Mouse (Mus musculus): ENCODE data around the gene Gm10309. TPM values are rescaled to one million over a fixed set of nuclear protein-coding genes. Genes with fewer than 3 reads are reported as not detected.
"Not testable (repeated sequence)": the region's sequence is repeated elsewhere in the genome, so short reads cannot be mapped to it uniquely, and the experiment has no call there.

The Gm10309 gene
- polyA plus RNA-seq, 1 experiment from 2014 or later: 0.28 TPM

DNA sequence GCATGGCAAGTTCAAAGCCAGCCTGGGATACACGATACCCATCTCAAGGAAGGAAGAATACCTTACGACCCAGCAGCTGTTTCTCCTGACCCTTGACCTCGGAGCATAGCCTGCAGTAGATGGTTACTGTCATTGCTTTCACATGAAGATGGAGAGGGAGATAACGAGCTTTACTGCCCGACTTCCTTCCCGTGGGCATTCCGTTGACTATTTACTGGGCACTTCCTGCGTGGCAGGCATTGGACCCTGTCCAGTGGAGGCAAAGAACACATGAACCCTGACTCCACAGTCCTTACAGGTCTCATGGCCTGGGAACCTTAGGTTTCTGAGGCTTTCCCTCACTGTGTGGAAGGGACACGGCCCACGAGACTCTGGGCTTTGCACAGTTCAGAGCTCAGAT is 25.6 kb downstream of the Gm10309 start:
- Histone ChIP-seq H3K4me3 (ENCODE audit: low read depth, low read length) (no peak overlapping the region), H3K9ac (ENCODE audit: low read length) (no peak overlapping the region), H3K27me3 (ENCODE audit: control insufficient read depth, insufficient read depth, low read length) (no peaks in the 10 kb centered on the region), H3K4me1 (ENCODE audit: control insufficient read depth, insufficient read depth, low read length) (no peaks in the 10 kb centered on the region), H3K4me2 (ENCODE audit: low read depth, severe bottlenecking) (no peak overlapping the region), H3K36me3 (ENCODE audit: control insufficient read depth, insufficient read depth, low read length) (no peaks in the 10 kb centered on the region), H3K27ac (replicated peaks; ENCODE audit: low read depth, low read length) (no peak overlapping the region), H3K9me3 (ENCODE audit: control insufficient read depth, low read length) (no peaks in the 10 kb centered on the region)
- DNase-seq (ENCODE audit: low spot score): no peak
- 72% methylated on average over 10 of the region's 10 CpGs for WGBS
- ATAC-seq (ENCODE audit: insufficient number of reproducible peaks, low FRiP score, low TSS enrichment, low read depth): no peak

GRCm38 (mm10) chr17:86477401-86477800 is 27.6 kb downstream of the Gm10309 start:
- H3K27ac ChIP-seq (replicated peaks; ENCODE audit: low read depth, low read length); ATAC-seq (ENCODE audit: insufficient number of reproducible peaks, low FRiP score, low TSS enrichment, low read depth): not testable (repeated sequence)

GRCm38 (mm10) chr17:86476674-86477073 is 28.4 kb downstream of the Gm10309 start:
- no peak for DNase-seq (ENCODE audit: low spot score)
- no peaks in the 10 kb centered on the region for H3K27me3 ChIP-seq (ENCODE audit: control insufficient read depth, insufficient read depth, low read length)
- H3K4me3 ChIP-seq (ENCODE audit: low read depth, low read length): no peak overlapping the region
- no peaks in the 10 kb centered on the region for H3K9me3 ChIP-seq (ENCODE audit: control insufficient read depth, low read length)
- no peak overlapping the region for H3K4me2 ChIP-seq (ENCODE audit: low read depth, severe bottlenecking)
- no peak overlapping the region for H3K27ac ChIP-seq (replicated peaks; ENCODE audit: low read depth, low read length)
- 86% methylated on average over 10 of the region's 10 CpGs for WGBS
- no peaks in the 10 kb centered on the region for H3K36me3 ChIP-seq (ENCODE audit: control insufficient read depth, insufficient read depth, low read length)
- H3K4me1 ChIP-seq (ENCODE audit: control insufficient read depth, insufficient read depth, low read length): no peaks in the 10 kb centered on the region
- ATAC-seq (ENCODE audit: insufficient number of reproducible peaks, low FRiP score, low TSS enrichment, low read depth): no peak
- no peak overlapping the region for H3K9ac ChIP-seq (ENCODE audit: low read length)

More at GRCm38 (mm10) chr17:86477401-86477800, 27.6 kb downstream of the Gm10309 start:
- not testable (repeated sequence) for H3K9me3 ChIP-seq (ENCODE audit: control insufficient read depth, low read length); H3K4me3 ChIP-seq (ENCODE audit: low read depth, low read length); DNase-seq (ENCODE audit: low spot score); H3K4me2 ChIP-seq (ENCODE audit: low read depth, severe bottlenecking); H3K27me3 ChIP-seq (ENCODE audit: control insufficient read depth, insufficient read depth, low read length); H3K36me3 ChIP-seq (ENCODE audit: control insufficient read depth, insufficient read depth, low read length); H3K4me1 ChIP-seq (ENCODE audit: control insufficient read depth, insufficient read depth, low read length)
- peak overlapping the region; percentile 47; the same call in 1 of the 2 replicates for H3K9ac ChIP-seq (ENCODE audit: low read length)

GRCm38 (mm10) chr17:86471684-86472083 is 33.3 kb downstream of the Gm10309 start:
- no peak overlapping the region for H3K4me2 ChIP-seq (ENCODE audit: low read depth, severe bottlenecking)
- no peak overlapping the region for H3K9ac ChIP-seq (ENCODE audit: low read length)
- no peaks in the 10 kb centered on the region for H3K9me3 ChIP-seq (ENCODE audit: control insufficient read depth, low read length)
- 0 out of 2 replicates have a peak, but pooled peaks cover 7% of the 10 kb centered on the region for H3K4me1 ChIP-seq (ENCODE audit: control insufficient read depth, insufficient read depth, low read length)
- ATAC-seq (ENCODE audit: insufficient number of reproducible peaks, low FRiP score, low TSS enrichment, low read depth): no peak
- H3K4me3 ChIP-seq (ENCODE audit: low read depth, low read length): no peak overlapping the region
- no peaks in the 10 kb centered on the region for H3K36me3 ChIP-seq (ENCODE audit: control insufficient read depth, insufficient read depth, low read length)
- DNase-seq (ENCODE audit: low spot score): peak; percentile 77
- H3K27ac ChIP-seq (replicated peaks; ENCODE audit: low read depth, low read length): no peak overlapping the region
- H3K27me3 ChIP-seq (ENCODE audit: control insufficient read depth, insufficient read depth, low read length): no peaks in the 10 kb centered on the region
- 40% methylated on average over 5 of the region's 5 CpGs for WGBS

DNA sequence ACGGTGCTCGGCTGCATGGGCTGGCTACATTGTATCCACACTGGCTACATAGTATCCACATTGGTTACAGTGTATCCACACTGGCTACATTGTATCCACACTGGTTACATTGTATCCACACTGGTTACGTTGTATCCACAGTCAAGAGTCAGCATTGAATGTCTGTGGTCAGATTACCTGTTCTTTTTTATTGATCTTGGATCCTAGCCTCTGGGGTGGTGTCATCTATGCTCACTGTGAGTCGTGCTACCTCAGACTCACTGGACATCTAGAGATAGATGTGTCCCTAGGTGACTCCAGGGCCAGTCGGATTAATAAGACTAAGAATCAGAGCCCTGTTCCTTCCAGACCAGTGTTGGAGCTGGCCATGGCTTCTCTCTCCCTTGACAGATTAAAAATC is 34.9 kb downstream of the Gm10309 start:
- Histone ChIP-seq H3K9ac (ENCODE audit: low read length) (no peak overlapping the region), H3K4me2 (ENCODE audit: low read depth, severe bottlenecking) (no peak overlapping the region), H3K27me3 (ENCODE audit: control insufficient read depth, insufficient read depth, low read length) (no peaks in the 10 kb centered on the region), H3K4me3 (ENCODE audit: low read depth, low read length) (no peak overlapping the region), H3K9me3 (ENCODE audit: control insufficient read depth, low read length) (no peaks in the 10 kb centered on the region), H3K36me3 (ENCODE audit: control insufficient read depth, insufficient read depth, low read length) (no peaks in the 10 kb centered on the region), H3K4me1 (ENCODE audit: control insufficient read depth, insufficient read depth, low read length) (0 out of 2 replicates have a peak, but pooled peaks cover 7% of the 10 kb centered on the region), H3K27ac (replicated peaks; ENCODE audit: low read depth, low read length) (no peak overlapping the region)
- 90% methylated on average over 5 of the region's 5 CpGs for WGBS
- DNase-seq (ENCODE audit: low spot score) (no peak), ATAC-seq (ENCODE audit: insufficient number of reproducible peaks, low FRiP score, low TSS enrichment, low read depth) (no peak)

GRCm38 (mm10) chr17:86467967-86468366 is 37.1 kb downstream of the Gm10309 start:
- Histone ChIP-seq H3K4me1 (ENCODE audit: control insufficient read depth, insufficient read depth, low read length) (0 out of 2 replicates have a peak, but pooled peaks cover 7% of the 10 kb centered on the region), H3K9me3 (ENCODE audit: control insufficient read depth, low read length) (no peaks in the 10 kb centered on the region), H3K4me3 (ENCODE audit: low read depth, low read length) (no peak overlapping the region), H3K4me2 (ENCODE audit: low read depth, severe bottlenecking) (no peak overlapping the region), H3K27me3 (ENCODE audit: control insufficient read depth, insufficient read depth, low read length) (no peaks in the 10 kb centered on the region), H3K36me3 (ENCODE audit: control insufficient read depth, insufficient read depth, low read length) (no peaks in the 10 kb centered on the region), H3K27ac (replicated peaks; ENCODE audit: low read depth, low read length) (no peak overlapping the region), H3K9ac (ENCODE audit: low read length) (no peak overlapping the region)
- ATAC-seq (ENCODE audit: insufficient number of reproducible peaks, low FRiP score, low TSS enrichment, low read depth): no peak
- DNase-seq (ENCODE audit: low spot score): no peak
- WGBS: 81% methylated on average over 5 of the region's 5 CpGs

DNA sequence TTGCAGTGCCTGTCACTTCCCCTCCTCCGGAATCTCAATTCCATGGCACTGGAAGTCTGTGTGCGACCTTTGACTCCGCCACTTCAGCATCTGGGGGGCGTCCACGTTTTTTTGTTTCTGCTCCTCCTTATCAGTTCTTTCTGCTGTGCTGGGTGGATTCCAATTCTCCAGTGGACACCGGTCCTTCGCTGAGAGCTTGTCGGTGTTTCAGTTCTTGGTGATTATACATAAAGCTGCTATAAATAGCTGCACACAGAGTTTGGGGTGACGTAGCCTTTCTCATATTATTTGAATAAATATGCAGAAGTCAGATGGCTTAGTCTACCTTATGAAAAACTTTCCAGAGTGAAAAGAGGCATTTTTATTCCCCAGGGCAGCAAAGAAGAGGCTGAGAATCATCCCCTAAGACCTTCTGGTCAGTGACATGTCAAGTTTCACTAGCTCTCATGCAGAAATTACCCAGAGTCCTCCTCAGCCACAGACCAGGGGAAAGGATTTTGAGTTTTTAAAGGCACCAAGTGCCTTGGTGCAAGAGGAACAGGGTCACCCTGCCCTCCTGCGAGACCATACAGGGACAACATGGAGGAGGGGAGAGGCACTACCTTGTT is 37.6 kb downstream of the Gm10309 start:
- 75% methylated on average over 10 of the region's 10 CpGs for WGBS
- no peak overlapping the region for H3K4me2 ChIP-seq (ENCODE audit: low read depth, severe bottlenecking)
- no peak overlapping the region for H3K9ac ChIP-seq (ENCODE audit: low read length)
- no peaks in the 10 kb centered on the region for H3K9me3 ChIP-seq (ENCODE audit: control insufficient read depth, low read length)
- no peak overlapping the region for H3K27ac ChIP-seq (replicated peaks; ENCODE audit: low read depth, low read length)
- H3K36me3 ChIP-seq (ENCODE audit: control insufficient read depth, insufficient read depth, low read length): no peaks in the 10 kb centered on the region
- ATAC-seq (ENCODE audit: insufficient number of reproducible peaks, low FRiP score, low TSS enrichment, low read depth) (no peak), DNase-seq (ENCODE audit: low spot score) (no peak)
- no peak overlapping the region for H3K4me3 ChIP-seq (ENCODE audit: low read depth, low read length)
- 0 out of 2 replicates have a peak, but pooled peaks cover 7% of the 10 kb centered on the region for H3K4me1 ChIP-seq (ENCODE audit: control insufficient read depth, insufficient read depth, low read length)
- no peaks in the 10 kb centered on the region for H3K27me3 ChIP-seq (ENCODE audit: control insufficient read depth, insufficient read depth, low read length)

DNA sequence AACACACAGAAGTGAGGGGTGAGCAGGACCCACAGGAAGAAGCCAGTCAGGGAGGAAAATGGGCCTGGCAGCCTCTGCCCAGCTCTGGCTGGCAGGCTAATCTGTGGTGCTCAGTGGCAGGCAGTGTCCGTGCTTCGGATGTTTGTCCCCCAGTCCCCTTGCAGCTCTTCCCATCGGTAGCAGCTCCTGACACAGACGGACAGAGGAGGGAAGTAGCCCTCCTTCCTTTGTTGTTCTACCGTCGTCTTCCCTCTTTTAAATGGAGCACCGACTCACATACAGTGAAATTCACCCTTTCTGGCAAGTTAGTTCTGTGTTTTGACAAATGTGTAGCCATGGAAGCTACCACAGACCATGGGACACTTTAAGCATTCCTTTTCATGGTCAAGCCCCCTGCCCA is 38.2 kb downstream of the Gm10309 start:
- WGBS: 60% methylated on average over 7 of the region's 7 CpGs
- H3K27ac ChIP-seq (replicated peaks; ENCODE audit: low read depth, low read length): no peak overlapping the region
- DNase-seq (ENCODE audit: low spot score): no peak
- no peaks in the 10 kb centered on the region for H3K9me3 ChIP-seq (ENCODE audit: control insufficient read depth, low read length)
- no peak overlapping the region for H3K4me2 ChIP-seq (ENCODE audit: low read depth, severe bottlenecking)
- no peaks in the 10 kb centered on the region for H3K36me3 ChIP-seq (ENCODE audit: control insufficient read depth, insufficient read depth, low read length)
- no peak overlapping the region for H3K4me3 ChIP-seq (ENCODE audit: low read depth, low read length)
- no peak overlapping the region for H3K9ac ChIP-seq (ENCODE audit: low read length)
- no peaks in the 10 kb centered on the region for H3K27me3 ChIP-seq (ENCODE audit: control insufficient read depth, insufficient read depth, low read length)
- 0 out of 2 replicates have a peak, but pooled peaks cover 7% of the 10 kb centered on the region for H3K4me1 ChIP-seq (ENCODE audit: control insufficient read depth, insufficient read depth, low read length)
- ATAC-seq (ENCODE audit: insufficient number of reproducible peaks, low FRiP score, low TSS enrichment, low read depth): no peak

DNA sequence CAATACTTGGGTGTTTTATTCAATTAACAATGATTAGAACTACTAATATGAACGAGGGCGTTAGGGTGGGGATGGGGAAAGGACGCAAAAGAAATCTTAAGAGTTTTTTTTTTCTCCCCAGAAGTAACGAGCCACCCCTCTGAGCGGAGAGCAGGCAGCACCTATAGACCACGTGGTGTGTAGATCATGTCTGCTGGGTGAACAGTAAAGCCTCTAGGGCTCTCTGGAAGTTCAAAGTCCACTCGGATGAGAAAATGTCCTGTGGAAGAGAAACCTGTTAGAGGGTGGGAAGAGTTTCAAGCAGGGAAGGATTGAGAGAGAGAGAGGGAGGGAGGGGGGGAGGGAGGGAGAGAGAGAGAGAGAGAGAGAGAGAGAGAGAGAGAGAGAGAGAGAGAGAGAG is 38.6 kb downstream of the Gm10309 start:
- no peaks in the 10 kb centered on the region for H3K36me3 ChIP-seq (ENCODE audit: control insufficient read depth, insufficient read depth, low read length)
- no peak overlapping the region for H3K27ac ChIP-seq (replicated peaks; ENCODE audit: low read depth, low read length)
- 80% methylated on average over 7 of the region's 7 CpGs for WGBS

More for the DNA sequence above, 38.6 kb downstream of the Gm10309 start:
- no peak overlapping the region for H3K4me2 ChIP-seq (ENCODE audit: low read depth, severe bottlenecking)
- no peaks in the 10 kb centered on the region for H3K9me3 ChIP-seq (ENCODE audit: control insufficient read depth, low read length)
- H3K4me3 ChIP-seq (ENCODE audit: low read depth, low read length): no peak overlapping the region
- H3K27me3 ChIP-seq (ENCODE audit: control insufficient read depth, insufficient read depth, low read length): no peaks in the 10 kb centered on the region
- no peak for DNase-seq (ENCODE audit: low spot score)
- no peak for ATAC-seq (ENCODE audit: insufficient number of reproducible peaks, low FRiP score, low TSS enrichment, low read depth)
- H3K9ac ChIP-seq (ENCODE audit: low read length): no peak overlapping the region
- 0 out of 2 replicates have a peak, but pooled peaks cover 7% of the 10 kb centered on the region for H3K4me1 ChIP-seq (ENCODE audit: control insufficient read depth, insufficient read depth, low read length)

Measured in limb, embryonic 11.5 days (tissue).